Mouse (Mus musculus): Measurements from ENCODE around the gene Aldh2. TPM values are rescaled to one million over a fixed set of nuclear protein-coding genes. Genes with fewer than 3 reads are reported as not detected.
A peak's percentile ranks its signal among the peaks of the same experiment; 100 is the strongest.

The Aldh2 gene
- total and polyA plus RNA-seq, 2 experiments from 2014 or later, result 101 to 126 TPM

DNA sequence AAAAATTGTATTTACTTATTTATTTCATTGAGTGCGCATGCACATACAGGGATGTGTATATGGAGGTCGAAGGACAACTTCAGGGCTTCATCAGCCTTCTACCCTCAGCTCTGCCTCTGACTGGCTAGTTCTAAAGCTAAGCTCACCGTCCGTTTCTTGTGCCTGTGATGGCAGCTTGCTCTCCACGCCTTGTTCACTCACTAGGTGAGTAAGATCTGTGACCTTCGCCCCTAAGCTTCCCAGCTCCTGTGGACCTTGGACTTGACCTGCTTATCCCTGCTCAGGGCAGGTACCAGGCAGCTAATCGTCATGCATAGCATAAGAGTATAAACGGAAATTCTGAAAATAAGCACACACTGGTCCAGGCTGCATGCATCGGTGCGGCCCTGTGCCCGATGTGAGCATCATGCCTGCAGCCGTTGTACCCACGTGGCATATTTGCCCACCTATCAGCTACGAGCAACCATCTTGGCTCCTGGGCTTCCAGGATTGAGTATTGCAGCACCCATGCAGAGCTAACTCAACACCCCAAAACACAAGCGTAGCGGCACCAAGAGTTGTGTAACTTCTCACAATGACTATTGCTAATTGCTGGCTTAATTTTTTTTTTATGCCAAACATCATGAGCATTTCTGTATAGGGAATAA lies 27.5 kb downstream of the Aldh2 start:
- no peak for DNase-seq (ENCODE audit: low spot score)
- H3K9me3 ChIP-seq (replicated peaks; ENCODE audit: control insufficient read depth, low read length), result no peaks in the 10 kb centered on the region
- 88% methylated on average over 16 of the region's 16 CpGs for WGBS
- H3K4me3 ChIP-seq (ENCODE audit: low read depth, low read length), result no peak overlapping the region
- H3K4me1 ChIP-seq (ENCODE audit: control insufficient read depth, insufficient read depth), result no peaks in the 10 kb centered on the region
- H3K36me3 ChIP-seq (replicated peaks; ENCODE audit: control insufficient read depth, insufficient read depth, low read length), result peaks cover 3% of the 10 kb centered on the region
- TF ChIP-seq EP300 (IDR thresholded peaks at IDR 0.05; ENCODE audit: low read depth) (no peak), CTCF (IDR thresholded peaks at IDR 0.05; ENCODE audit: low read depth) (no peak)
- H3K4me2 ChIP-seq (ENCODE audit: low read depth, low read length), result no peak overlapping the region
- H3K27ac ChIP-seq (ENCODE audit: low read depth), result no peak overlapping the region
- ATAC-seq (ENCODE audit: insufficient read depth, low read depth), result no peak
- H3K9ac ChIP-seq (replicated peaks; ENCODE audit: low read depth, low read length), result no peak overlapping the region
- no peaks in the 10 kb centered on the region for H3K27me3 ChIP-seq (ENCODE audit: control insufficient read depth, insufficient read depth, low read length)

DNA sequence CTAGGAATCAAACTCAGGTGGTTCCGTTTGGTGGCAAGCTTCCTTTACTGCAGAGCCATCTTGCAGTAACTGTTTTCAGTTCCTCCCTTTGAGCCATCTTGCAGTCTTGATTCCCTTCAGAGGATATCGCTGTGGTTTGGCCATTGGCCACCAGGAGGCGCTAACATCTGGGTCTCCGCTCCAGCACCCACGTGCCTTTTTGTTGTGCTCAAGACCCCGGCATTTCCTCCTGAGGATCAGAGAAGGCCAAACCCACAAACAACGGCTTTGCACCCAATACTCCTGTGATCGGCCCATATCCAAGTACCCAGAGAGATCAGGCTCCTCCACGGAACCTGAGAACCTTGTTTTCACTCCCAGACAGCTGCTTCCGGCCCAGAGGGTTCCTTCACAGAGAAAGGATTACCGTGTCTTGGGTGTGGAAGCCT lies 29.1 kb downstream of the Aldh2 start:
- no peak overlapping the region for H3K27ac ChIP-seq (ENCODE audit: low read depth)
- H3K27me3 ChIP-seq (ENCODE audit: control insufficient read depth, insufficient read depth, low read length), result no peaks in the 10 kb centered on the region
- WGBS, result 5% methylated on average over 11 of the region's 11 CpGs
- DNase-seq (ENCODE audit: low spot score), result peak; percentile 82
- H3K9me3 ChIP-seq (replicated peaks; ENCODE audit: control insufficient read depth, low read length), result no peaks in the 10 kb centered on the region
- H3K9ac ChIP-seq (replicated peaks; ENCODE audit: low read depth, low read length), result no peak overlapping the region; the same call in 1 of the 2 replicates
- peaks cover 3% of the 10 kb centered on the region for H3K36me3 ChIP-seq (replicated peaks; ENCODE audit: control insufficient read depth, insufficient read depth, low read length)
- H3K4me3 ChIP-seq (ENCODE audit: low read depth, low read length), result no peak overlapping the region; the same call in 1 of the 2 replicates
- TF ChIP-seq CTCF (IDR thresholded peaks at IDR 0.05; ENCODE audit: low read depth) (peak; percentile 78), EP300 (IDR thresholded peaks at IDR 0.05; ENCODE audit: low read depth) (no peak)
- H3K4me1 ChIP-seq (ENCODE audit: control insufficient read depth, insufficient read depth), result no peaks in the 10 kb centered on the region
- H3K4me2 ChIP-seq (ENCODE audit: low read depth, low read length), result peak overlapping the region; percentile 48
- peak; percentile 55 for ATAC-seq (ENCODE audit: insufficient read depth, low read depth)

DNA sequence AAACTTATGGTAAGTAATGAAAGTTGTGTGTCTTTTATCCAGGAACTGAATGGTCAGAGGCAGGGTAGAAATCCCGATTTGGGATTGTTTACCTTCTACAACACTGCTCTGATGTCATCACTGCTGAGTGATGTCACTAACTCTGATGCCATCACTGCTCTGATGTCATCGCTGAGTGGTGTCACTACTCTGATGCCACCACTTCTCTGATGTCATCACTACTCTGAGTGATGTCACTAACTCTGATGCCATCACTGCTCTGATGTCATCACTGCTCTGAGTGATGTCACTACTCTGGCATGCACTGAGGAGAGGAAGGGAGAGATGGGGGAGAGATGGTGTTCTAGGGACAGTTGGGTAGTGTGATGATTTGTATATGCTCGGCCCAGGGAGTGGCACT lies 31.2 kb downstream of the Aldh2 start:
- Histone ChIP-seq H3K36me3 (replicated peaks; ENCODE audit: control insufficient read depth, insufficient read depth, low read length) (no peaks in the 10 kb centered on the region; the same call in 1 of the 2 replicates), H3K27ac (ENCODE audit: low read depth) (no peak overlapping the region), H3K4me2 (ENCODE audit: low read depth, low read length) (no peak overlapping the region), H3K9ac (replicated peaks; ENCODE audit: low read depth, low read length) (no peak overlapping the region), H3K9me3 (replicated peaks; ENCODE audit: control insufficient read depth, low read length) (no peaks in the 10 kb centered on the region), H3K4me3 (ENCODE audit: low read depth, low read length) (no peak overlapping the region), H3K27me3 (ENCODE audit: control insufficient read depth, insufficient read depth, low read length) (no peaks in the 10 kb centered on the region), H3K4me1 (ENCODE audit: control insufficient read depth, insufficient read depth) (no peaks in the 10 kb centered on the region)
- DNase-seq (ENCODE audit: low spot score) (no peak), ATAC-seq (ENCODE audit: insufficient read depth, low read depth) (no peak)
- 74% methylated on average over 3 of the region's 3 CpGs for WGBS
- no peak for TF ChIP-seq CTCF (IDR thresholded peaks at IDR 0.05; ENCODE audit: low read depth)
- no peak for TF ChIP-seq EP300 (IDR thresholded peaks at IDR 0.05; ENCODE audit: low read depth)

DNA sequence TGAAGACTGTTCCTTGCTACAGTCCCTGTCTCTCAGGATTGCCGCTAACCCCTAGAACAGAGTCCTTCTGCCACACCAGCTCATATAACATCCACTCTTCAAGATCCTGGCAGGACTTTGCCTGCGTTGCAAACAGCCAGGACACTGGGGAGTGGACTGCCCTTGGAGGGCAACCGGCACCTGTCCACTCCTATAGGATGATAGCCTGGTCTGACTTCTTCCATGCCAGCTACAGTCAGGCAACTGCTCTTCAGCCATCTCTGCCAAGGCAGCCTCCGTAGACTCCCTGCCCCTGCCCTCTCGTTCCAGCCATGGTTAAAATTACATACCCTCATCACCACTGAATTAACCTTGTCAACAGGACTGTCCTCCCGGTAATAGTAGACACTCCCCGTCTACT lies 44.4 kb downstream of the Aldh2 start:
- TF ChIP-seq CTCF (IDR thresholded peaks at IDR 0.05; ENCODE audit: low read depth) (no peak), EP300 (IDR thresholded peaks at IDR 0.05; ENCODE audit: low read depth) (no peak)
- DNase-seq (ENCODE audit: low spot score) (no peak), ATAC-seq (ENCODE audit: insufficient read depth, low read depth) (no peak)
- Histone ChIP-seq H3K9me3 (replicated peaks; ENCODE audit: control insufficient read depth, low read length) (no peaks in the 10 kb centered on the region), H3K4me2 (ENCODE audit: low read depth, low read length) (no peak overlapping the region), H3K27ac (ENCODE audit: low read depth) (no peak overlapping the region), H3K9ac (replicated peaks; ENCODE audit: low read depth, low read length) (no peak overlapping the region), H3K4me3 (ENCODE audit: low read depth, low read length) (no peak overlapping the region), H3K36me3 (replicated peaks; ENCODE audit: control insufficient read depth, insufficient read depth, low read length) (no peaks in the 10 kb centered on the region), H3K4me1 (ENCODE audit: control insufficient read depth, insufficient read depth) (peaks cover 10% of the 10 kb centered on the region), H3K27me3 (ENCODE audit: control insufficient read depth, insufficient read depth, low read length) (no peaks in the 10 kb centered on the region)
- 73% methylated on average over 7 of the region's 7 CpGs for WGBS

DNA sequence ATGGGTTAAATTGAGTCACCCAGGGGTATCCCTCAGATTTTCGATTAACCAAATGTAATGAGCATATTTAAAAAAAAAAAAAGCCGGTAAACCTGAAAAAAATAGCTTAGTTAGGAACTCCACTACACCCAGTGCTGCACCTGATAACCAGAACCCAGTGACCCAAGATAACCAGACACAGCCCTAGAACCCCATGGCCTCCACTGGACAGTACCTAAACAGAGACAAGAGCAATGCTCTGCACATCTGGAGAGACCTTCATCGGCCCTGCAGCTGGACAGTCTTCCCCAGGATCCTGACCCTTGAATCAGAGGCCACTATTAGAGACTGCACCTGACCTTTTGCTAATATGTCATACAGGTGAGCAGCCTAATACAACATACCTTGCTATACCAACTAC lies 46.5 kb downstream of the Aldh2 start:
- Histone ChIP-seq H3K27me3 (ENCODE audit: control insufficient read depth, insufficient read depth, low read length) (no peaks in the 10 kb centered on the region), H3K36me3 (replicated peaks; ENCODE audit: control insufficient read depth, insufficient read depth, low read length) (no peaks in the 10 kb centered on the region), H3K27ac (ENCODE audit: low read depth) (no peak overlapping the region), H3K9ac (replicated peaks; ENCODE audit: low read depth, low read length) (no peak overlapping the region), H3K4me1 (ENCODE audit: control insufficient read depth, insufficient read depth) (peaks cover 14% of the 10 kb centered on the region), H3K4me3 (ENCODE audit: low read depth, low read length) (no peak overlapping the region), H3K4me2 (ENCODE audit: low read depth, low read length) (no peak overlapping the region), H3K9me3 (replicated peaks; ENCODE audit: control insufficient read depth, low read length) (no peaks in the 10 kb centered on the region)
- DNase-seq (ENCODE audit: low spot score) (no peak), ATAC-seq (ENCODE audit: insufficient read depth, low read depth) (no peak)
- TF ChIP-seq CTCF (IDR thresholded peaks at IDR 0.05; ENCODE audit: low read depth), result no peak
- 93% methylated on average over 3 of the region's 3 CpGs for WGBS

DNA sequence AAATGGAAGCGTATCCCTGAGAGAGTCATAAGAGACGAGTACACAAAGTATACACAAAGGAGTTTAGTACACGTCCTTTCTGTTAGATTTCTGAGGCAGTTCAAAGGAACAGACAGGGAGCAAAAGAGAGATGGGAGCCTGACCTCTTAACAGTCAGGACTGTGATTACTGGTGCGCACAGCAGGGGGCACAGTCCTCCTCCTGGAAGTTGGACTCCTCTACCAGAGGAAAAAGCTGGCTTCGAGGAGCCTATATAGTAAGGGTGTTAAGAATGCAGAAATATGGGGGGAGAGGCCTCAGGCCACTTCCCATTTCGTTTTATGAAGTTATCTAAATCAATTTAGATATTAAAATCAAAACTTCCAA lies 47.1 kb downstream of the Aldh2 start:
- DNase-seq (ENCODE audit: low spot score) (peak; percentile 65), ATAC-seq (ENCODE audit: insufficient read depth, low read depth) (peak; percentile 25; the same call in 1 of the 2 replicates)
- H3K4me3 ChIP-seq (ENCODE audit: low read depth, low read length), result peak overlapping the region; percentile 82
- peak overlapping the region; percentile 81 for H3K4me2 ChIP-seq (ENCODE audit: low read depth, low read length)
- H3K9ac ChIP-seq (replicated peaks; ENCODE audit: low read depth, low read length), result peak overlapping the region; percentile 99; the same call in 1 of the 2 replicates
- no peaks in the 10 kb centered on the region for H3K36me3 ChIP-seq (replicated peaks; ENCODE audit: control insufficient read depth, insufficient read depth, low read length)
- H3K4me1 ChIP-seq (ENCODE audit: control insufficient read depth, insufficient read depth), result peaks cover 14% of the 10 kb centered on the region
- no peaks in the 10 kb centered on the region for H3K9me3 ChIP-seq (replicated peaks; ENCODE audit: control insufficient read depth, low read length)
- H3K27ac ChIP-seq (ENCODE audit: low read depth), result peak overlapping the region; percentile 97; the same call in 1 of the 2 replicates
- no peaks in the 10 kb centered on the region for H3K27me3 ChIP-seq (ENCODE audit: control insufficient read depth, insufficient read depth, low read length)
- TF ChIP-seq CTCF (IDR thresholded peaks at IDR 0.05; ENCODE audit: low read depth), result peak; percentile 60
- no peak for TF ChIP-seq EP300 (IDR thresholded peaks at IDR 0.05; ENCODE audit: low read depth)
- WGBS, result 30% methylated on average over 6 of the region's 6 CpGs

All from heart, postnatal 0 days (tissue).